Mouse (Mus musculus) hindbrain, embryonic 11.5 days (tissue): Measurements from ENCODE around the gene Rpl38. TPM values are rescaled to one million over a fixed set of nuclear protein-coding genes. Genes with fewer than 3 reads are reported as not detected.
A peak's percentile ranks its signal among the peaks of the same experiment; 100 is the strongest.

ENCODE experiments used
- ATAC-seq: fragments of 200-750 bp; cut with Nextera tagmentation; 2 replicates; pipeline ENCODE4 v1.8.0; 2017; ENCODE audit warnings: mild to moderate bottlenecking, moderate TSS enrichment, moderate library complexity; ENCODE audit not compliant: low FRiP score
- DNase-seq: peaks from one replicate; pipeline ENCODE4 v3.0.0-alpha.2; 2015; ENCODE audit warnings: low spot score
- H3K27ac ChIP-seq: fragments of 300-500 bp; sonication (generic); 2 replicates; pipeline ENCODE4 v1.5.1; 2014; ENCODE audit warnings: mild to moderate bottlenecking, low read depth, low read length
- H3K27me3 ChIP-seq: fragments of 300-500 bp; sonication (generic); 2 replicates; pipeline ENCODE4 v1.6.1; 2014; ENCODE audit warnings: mild to moderate bottlenecking, low read length, moderate library complexity, mixed read lengths; ENCODE audit not compliant: control insufficient read depth, insufficient read depth
- H3K36me3 ChIP-seq: fragments of 300-500 bp; sonication (generic); 2 replicates; pipeline ENCODE4 v1.6.1; 2014; ENCODE audit warnings: mild to moderate bottlenecking, low read length, moderate library complexity, mixed read lengths; ENCODE audit not compliant: control insufficient read depth, insufficient read depth
- H3K4me1 ChIP-seq: fragments of 300-500 bp; sonication (generic); replicated peaks from 2 replicates; pipeline ENCODE4 v1.6.1; 2014; ENCODE audit warnings: low read length, mixed read lengths; ENCODE audit not compliant: control insufficient read depth, insufficient read depth
- H3K4me2 ChIP-seq: fragments of 300-500 bp; sonication (generic); replicated peaks from 2 replicates; pipeline ENCODE4 v1.6.1; 2014; ENCODE audit warnings: mild to moderate bottlenecking, low read depth, low read length
- H3K4me3 ChIP-seq: fragments of 300-500 bp; sonication (generic); 2 replicates; pipeline ENCODE4 v1.5.1; 2014; ENCODE audit warnings: low read depth, low read length
- H3K9ac ChIP-seq: fragments of 300-500 bp; sonication (generic); 2 replicates; pipeline ENCODE4 v1.6.1; 2014; ENCODE audit warnings: low read depth, low read length
- H3K9me3 ChIP-seq: fragments of 300-500 bp; sonication (generic); 2 replicates; pipeline ENCODE4 v1.6.1; 2016; ENCODE audit warnings: low read length; ENCODE audit not compliant: control insufficient read depth
- WGBS: fragments of 180-500 bp; shearing (Covaris S2); extraction: QIAGEN DNeasy Blood & Tissue Kit; methylation state at CpG from one replicate; pipeline ENCODE4 v1.1.7; 2014; 5-methylcytosine and 5-hydroxymethylcytosine counted together
- polyA plus RNA-seq: library from polyadenylated mRNA; unstranded; fragments of >200 nt; fragmentation: Nextera tagmentation; extraction: Ambion mirVana; gene quantifications from 2 replicates; pipeline ENCODE4 v1.2.1, GENCODE M21; 2014

The Rpl38 gene
- polyA plus RNA-seq, 1 experiment from 2014 or later, result 833 TPM

DNA sequence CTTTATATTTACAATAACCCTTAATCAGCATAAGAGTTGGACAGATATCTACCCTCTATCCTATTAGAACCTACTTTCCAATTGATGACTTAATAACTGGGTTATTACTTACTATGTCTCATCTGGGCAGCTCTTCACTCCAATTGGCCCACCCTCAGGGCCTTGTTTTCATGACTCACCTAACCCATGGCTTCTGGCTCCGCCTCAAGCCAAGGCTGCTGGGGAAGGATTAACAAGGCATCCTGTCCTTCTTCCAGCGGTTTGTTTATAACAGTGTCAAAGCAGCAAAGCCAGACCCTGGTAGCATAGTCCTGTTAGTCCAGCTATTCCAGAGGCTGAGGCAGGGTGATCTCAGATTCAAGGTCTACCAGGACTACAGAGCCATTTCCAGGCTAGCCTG lies 26.1 kb downstream of the Rpl38 start:
- Histone ChIP-seq H3K4me1 (no peaks in the 10 kb centered on the region), H3K27ac (no peak overlapping the region), H3K9ac (no peak overlapping the region), H3K4me3 (no peak overlapping the region), H3K27me3 (no peaks in the 10 kb centered on the region), H3K9me3 (no peaks in the 10 kb centered on the region), H3K4me2 (no peak overlapping the region), H3K36me3 (no peaks in the 10 kb centered on the region)
- DNase-seq, result no peak
- 87% methylated on average over 2 of the region's 2 CpGs for WGBS
- no peak for ATAC-seq

DNA sequence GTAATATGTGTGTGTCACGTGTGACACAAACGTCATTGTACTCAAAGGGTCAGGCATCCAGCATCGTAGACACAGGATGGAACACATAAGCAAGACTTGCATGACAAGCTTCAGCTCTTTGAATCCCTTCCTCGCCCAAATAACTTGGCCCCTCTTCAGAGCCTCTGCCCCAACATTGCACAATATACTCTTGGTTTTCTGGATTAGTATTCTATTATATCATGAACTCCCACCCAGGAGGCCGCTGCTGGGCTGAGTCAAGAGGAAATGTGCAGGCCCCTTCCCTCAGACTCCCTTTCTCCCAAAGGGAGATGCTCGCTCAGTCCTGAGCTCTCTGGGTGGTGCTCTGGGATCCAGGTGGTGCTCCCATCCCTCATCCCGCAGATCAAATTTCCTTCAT lies 30.2 kb downstream of the Rpl38 start:
- H3K27ac ChIP-seq, result no peak overlapping the region
- DNase-seq (no peak), ATAC-seq (no peak)
- H3K9me3 ChIP-seq, result no peaks in the 10 kb centered on the region
- no peak overlapping the region for H3K4me2 ChIP-seq
- H3K36me3 ChIP-seq, result no peaks in the 10 kb centered on the region
- no peaks in the 10 kb centered on the region for H3K27me3 ChIP-seq
- H3K4me3 ChIP-seq, result no peak overlapping the region
- no peak overlapping the region for H3K9ac ChIP-seq
- no peaks in the 10 kb centered on the region for H3K4me1 ChIP-seq
- WGBS, result 95% methylated on average over 7 of the region's 7 CpGs

DNA sequence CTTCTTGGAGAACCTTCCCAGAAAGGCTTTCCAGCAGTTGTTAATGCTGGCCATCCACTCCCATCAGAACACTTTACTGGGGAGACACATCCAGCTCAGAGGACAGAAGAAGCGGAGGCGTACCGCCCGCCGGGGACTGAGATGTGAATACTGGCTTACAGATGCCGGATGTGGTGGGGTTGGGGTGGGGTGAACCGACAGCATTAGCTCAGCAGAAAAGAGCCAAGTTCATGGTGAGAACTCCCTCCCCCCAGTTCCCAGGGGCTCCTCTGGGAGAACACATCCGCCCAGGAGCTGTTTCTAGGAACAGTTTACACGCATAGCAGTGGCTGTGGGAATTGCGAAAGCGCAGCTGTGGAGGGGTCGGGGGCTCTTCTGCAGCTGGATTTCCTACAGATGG lies 31.2 kb downstream of the Rpl38 start:
- H3K27ac ChIP-seq, result no peak overlapping the region

DNA sequence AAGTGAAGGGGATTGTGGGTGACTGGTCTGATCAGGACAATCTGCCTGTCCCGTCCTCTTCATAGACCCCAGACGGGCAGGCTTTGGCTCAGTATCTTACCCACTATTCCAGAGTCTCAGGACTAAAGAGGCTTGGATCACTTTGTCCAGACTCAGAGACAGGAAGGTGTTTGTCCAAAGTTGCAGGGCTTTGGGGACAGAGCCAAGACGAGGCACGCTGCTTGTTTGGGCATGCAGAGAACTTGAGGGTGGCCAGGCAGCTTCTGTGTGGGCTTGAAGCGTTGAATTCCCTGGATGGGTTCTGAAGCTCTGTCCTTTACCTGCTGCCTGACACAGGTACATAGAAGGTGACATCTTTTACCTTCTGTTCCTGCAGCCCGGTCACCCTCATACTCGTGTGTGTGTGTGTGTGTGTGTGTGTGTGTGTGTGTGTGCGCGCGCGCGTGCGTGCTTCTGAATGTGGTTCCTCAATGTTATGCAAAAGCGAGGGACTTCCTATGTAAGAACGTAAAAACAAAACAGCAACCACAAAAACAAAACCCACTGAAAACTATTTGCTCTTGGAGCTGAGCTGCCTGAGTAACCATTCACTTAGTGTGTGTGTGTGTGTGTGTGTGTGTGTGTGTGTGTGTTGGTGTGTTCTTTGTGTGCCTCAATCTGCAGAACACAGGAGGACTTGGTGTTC lies 34.1 kb downstream of the Rpl38 start:
- Histone ChIP-seq H3K27ac (no peak overlapping the region), H3K36me3 (no peaks in the 10 kb centered on the region), H3K4me1 (peaks cover 9% of the 10 kb centered on the region), H3K4me3 (no peak overlapping the region), H3K4me2 (no peak overlapping the region), H3K9ac (no peak overlapping the region), H3K9me3 (no peaks in the 10 kb centered on the region), H3K27me3 (no peaks in the 10 kb centered on the region; the same call in 1 of the 2 replicates)
- DNase-seq (no peak), ATAC-seq (no peak)
- 92% methylated on average over 15 of the region's 15 CpGs for WGBS

More for the DNA sequence above, 31.2 kb downstream of the Rpl38 start:
- no peaks in the 10 kb centered on the region for H3K9me3 ChIP-seq
- no peak overlapping the region for H3K4me3 ChIP-seq
- H3K36me3 ChIP-seq, result no peaks in the 10 kb centered on the region
- DNase-seq (no peak), ATAC-seq (no peak)
- H3K9ac ChIP-seq, result no peak overlapping the region
- no peak overlapping the region for H3K4me2 ChIP-seq
- no peaks in the 10 kb centered on the region; the same call in 1 of the 2 replicates for H3K27me3 ChIP-seq
- peaks cover 8% of the 10 kb centered on the region for H3K4me1 ChIP-seq
- 86% methylated on average over 12 of the region's 12 CpGs for WGBS

DNA sequence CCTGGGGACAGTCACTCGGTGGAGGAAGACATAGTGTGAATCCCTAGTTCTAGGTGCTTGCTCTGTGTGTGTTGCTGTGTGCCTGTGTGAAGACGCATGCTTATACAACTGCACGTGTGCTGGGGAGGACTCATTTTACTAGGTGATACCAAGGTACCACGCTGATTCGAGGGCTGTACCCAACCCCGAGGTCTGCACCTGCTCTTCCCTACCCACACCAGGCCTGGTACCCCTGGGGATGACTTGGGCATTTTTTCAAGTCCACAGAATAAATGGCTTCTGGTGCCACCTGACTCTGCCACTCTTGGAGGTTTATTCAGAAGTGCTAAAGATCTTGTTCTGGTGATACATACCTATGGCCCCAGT lies 34.7 kb downstream of the Rpl38 start:
- Histone ChIP-seq H3K27me3 (no peaks in the 10 kb centered on the region; the same call in 1 of the 2 replicates), H3K4me2 (no peak overlapping the region), H3K27ac (no peak overlapping the region), H3K9me3 (no peaks in the 10 kb centered on the region), H3K9ac (no peak overlapping the region), H3K36me3 (no peaks in the 10 kb centered on the region), H3K4me3 (no peak overlapping the region), H3K4me1 (peaks cover 9% of the 10 kb centered on the region)
- DNase-seq (no peak), ATAC-seq (no peak)
- WGBS, result 88% methylated on average over 6 of the region's 6 CpGs

DNA sequence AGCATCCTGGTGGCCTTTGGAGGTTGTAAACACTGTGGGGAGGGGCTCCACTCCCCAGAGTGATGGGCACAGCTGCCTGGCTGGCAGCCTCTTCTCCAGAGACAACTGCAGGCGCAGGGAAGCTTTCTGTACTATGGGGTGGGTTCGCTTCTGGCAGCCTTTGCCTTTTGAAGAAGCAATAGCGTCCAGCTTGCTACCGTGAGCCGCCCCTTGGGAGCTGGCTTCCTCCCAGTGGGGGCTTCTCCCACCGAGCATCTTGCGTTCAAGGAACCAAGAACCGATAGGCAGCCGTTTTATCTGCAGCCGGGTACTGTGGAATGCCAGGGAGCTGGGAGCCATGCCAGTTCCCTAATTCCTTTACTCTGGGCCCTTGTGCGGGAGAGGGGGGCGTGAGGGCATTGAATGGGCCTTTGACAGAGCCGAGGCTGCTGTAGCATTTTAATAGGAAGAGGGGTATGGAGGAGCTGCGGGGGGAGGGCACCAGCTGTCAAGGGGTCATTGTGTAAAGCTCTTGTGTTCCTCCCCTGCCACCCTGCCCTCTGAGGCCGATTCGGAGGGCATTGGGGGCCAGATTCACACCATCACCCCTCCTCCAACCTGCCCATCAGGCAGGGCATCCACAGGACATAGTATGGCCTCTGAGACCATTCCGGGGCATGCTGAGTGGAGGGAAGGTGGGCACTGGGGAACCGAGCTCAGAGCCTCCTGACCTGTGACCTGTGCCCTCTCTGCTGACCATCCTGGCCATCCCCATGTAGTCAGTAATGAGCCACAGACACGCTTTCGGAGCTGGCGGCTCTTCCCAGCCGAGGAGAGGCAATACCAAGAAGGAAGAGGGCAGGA lies 36.0 kb downstream of the Rpl38 start:
- DNase-seq (no peak), ATAC-seq (peak; percentile 51)
- Histone ChIP-seq H3K36me3 (no peaks in the 10 kb centered on the region), H3K4me3 (no peak overlapping the region), H3K9ac (no peak overlapping the region), H3K4me2 (no peak overlapping the region), H3K27ac (peak overlapping the region; percentile 52; the same call in 1 of the 2 replicates), H3K27me3 (no peaks in the 10 kb centered on the region; the same call in 1 of the 2 replicates), H3K9me3 (no peaks in the 10 kb centered on the region), H3K4me1 (peaks cover 9% of the 10 kb centered on the region)
- WGBS, result 41% methylated on average over 22 of the region's 22 CpGs

DNA sequence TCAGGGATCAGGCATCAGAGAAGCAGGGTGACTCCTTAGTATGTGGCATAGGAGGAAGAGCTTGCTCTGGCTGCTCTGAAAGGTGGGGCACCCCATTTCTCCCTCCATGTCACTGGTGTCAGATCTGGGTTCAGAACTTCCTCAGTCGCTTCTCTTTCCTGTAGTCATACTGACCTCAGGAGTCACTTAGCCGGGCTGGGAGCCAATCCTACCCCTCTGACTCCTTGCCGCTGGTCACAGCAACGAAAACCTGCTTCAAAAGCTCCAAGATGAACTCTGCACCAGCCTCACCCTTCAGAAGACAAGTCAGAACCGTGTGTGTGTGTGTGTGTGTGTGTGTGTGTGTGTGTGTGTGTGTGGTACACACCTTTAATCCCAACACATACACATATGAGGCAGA lies 38.0 kb downstream of the Rpl38 start:
- ATAC-seq, result no peak
- Histone ChIP-seq H3K9me3 (no peaks in the 10 kb centered on the region), H3K4me3 (no peak overlapping the region), H3K36me3 (no peaks in the 10 kb centered on the region), H3K27ac (no peak overlapping the region), H3K27me3 (no peaks in the 10 kb centered on the region; the same call in 1 of the 2 replicates), H3K4me2 (no peak overlapping the region), H3K4me1 (peaks cover 9% of the 10 kb centered on the region), H3K9ac (no peak overlapping the region)
- DNase-seq, result no peak
- WGBS, result 90% methylated on average over 5 of the region's 5 CpGs

DNA sequence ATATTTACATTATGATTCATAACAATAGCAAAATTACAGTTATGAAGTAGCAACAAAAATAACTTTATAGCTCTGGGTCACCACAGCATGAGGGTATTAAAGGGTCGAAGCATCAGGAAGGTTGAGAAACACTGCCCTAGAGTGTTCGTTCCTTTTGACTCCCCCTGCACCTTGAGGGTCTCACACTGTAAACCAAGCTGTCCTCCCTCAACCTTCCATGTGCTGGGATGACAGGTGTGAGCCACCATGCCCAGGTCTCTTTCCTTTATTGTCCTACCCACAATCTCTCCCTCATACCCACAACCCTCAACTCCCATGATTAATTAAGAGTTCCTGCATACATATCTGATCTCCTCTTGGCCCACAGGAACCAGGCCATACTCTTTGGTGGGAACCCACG lies 43.1 kb downstream of the Rpl38 start:
- ATAC-seq (no peak), DNase-seq (no peak)
- Histone ChIP-seq H3K4me1 (no peaks in the 10 kb centered on the region), H3K36me3 (no peaks in the 10 kb centered on the region), H3K4me3 (no peak overlapping the region), H3K4me2 (no peak overlapping the region), H3K27me3 (no peaks in the 10 kb centered on the region), H3K9ac (no peak overlapping the region), H3K27ac (no peak overlapping the region), H3K9me3 (no peaks in the 10 kb centered on the region)
- WGBS, result 93% methylated on average over 3 of the region's 3 CpGs

DNA sequence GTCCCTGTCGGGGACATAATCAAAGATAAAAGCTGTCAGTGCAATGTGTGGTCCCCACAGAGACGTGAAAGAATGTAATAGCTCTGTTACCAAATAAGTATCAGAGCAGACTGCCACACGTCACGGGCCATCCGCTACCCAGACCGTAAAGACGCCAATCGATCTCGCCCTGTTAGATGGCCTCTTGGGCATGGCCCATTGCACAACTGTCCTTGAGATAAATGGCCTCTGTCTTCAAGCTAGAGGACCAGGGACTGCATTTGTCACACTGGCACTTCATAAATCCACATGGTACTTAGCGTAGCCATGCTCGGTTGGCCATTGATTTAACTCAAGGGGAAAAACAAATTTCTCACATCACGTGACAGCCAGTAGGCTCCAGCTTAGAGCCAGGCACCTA lies 43.5 kb downstream of the Rpl38 start:
- no peaks in the 10 kb centered on the region for H3K36me3 ChIP-seq
- H3K9me3 ChIP-seq, result no peaks in the 10 kb centered on the region
- no peak overlapping the region for H3K27ac ChIP-seq
- DNase-seq (no peak), ATAC-seq (peak; percentile 56; the same call in 1 of the 2 replicates)
- no peak overlapping the region for H3K4me3 ChIP-seq
- H3K9ac ChIP-seq, result no peak overlapping the region
- no peak overlapping the region for H3K4me2 ChIP-seq
- no peaks in the 10 kb centered on the region for H3K4me1 ChIP-seq
- H3K27me3 ChIP-seq, result no peaks in the 10 kb centered on the region
- 73% methylated on average over 12 of the region's 12 CpGs for WGBS
